Mouse (Mus musculus) hindbrain, embryonic 14.5 days (tissue): ENCODE data around the gene Olfr527. TPM values are rescaled to one million over a fixed set of nuclear protein-coding genes. Genes with fewer than 3 reads are reported as not detected.

Experiments used
- ATAC-seq: fragments of 200-750 bp; cut with Nextera tagmentation; 2 replicates; pipeline ENCODE4 v1.8.0; 2017; ENCODE audit warnings: moderate number of reproducible peaks, mild to moderate bottlenecking, moderate TSS enrichment, moderate library complexity; ENCODE audit not compliant: low FRiP score
- DNase-seq: peaks from one replicate; pipeline ENCODE4 v3.0.0-alpha.2; 2015; ENCODE audit warnings: low spot score
- H3K27ac ChIP-seq: fragments of 300-500 bp; sonication (generic); 2 replicates; pipeline ENCODE4 v1.5.1; 2014; ENCODE audit warnings: mild to moderate bottlenecking, moderate library complexity
- H3K27me3 ChIP-seq: fragments of 300-500 bp; sonication (generic); 2 replicates; pipeline ENCODE4 v1.6.1; 2014; ENCODE audit warnings: mild to moderate bottlenecking, low read length, mixed read lengths; ENCODE audit not compliant: control insufficient read depth, insufficient read depth
- H3K36me3 ChIP-seq: fragments of 300-500 bp; sonication (generic); replicated peaks from 2 replicates; pipeline ENCODE4 v1.6.1; 2014; ENCODE audit not compliant: control insufficient read depth, insufficient read depth
- H3K4me1 ChIP-seq: fragments of 300-500 bp; sonication (generic); replicated peaks from 2 replicates; pipeline ENCODE4 v1.6.1; 2014; ENCODE audit warnings: antibody characterized with exemption, low read length, mixed read lengths; ENCODE audit not compliant: control insufficient read depth, insufficient read depth
- H3K4me2 ChIP-seq: fragments of 300-500 bp; sonication (generic); replicated peaks from 2 replicates; pipeline ENCODE4 v1.6.1; 2014; ENCODE audit warnings: mild to moderate bottlenecking, moderate library complexity
- H3K4me3 ChIP-seq: fragments of 300-500 bp; sonication (generic); replicated peaks from 2 replicates; pipeline ENCODE4 v1.5.1; 2014; ENCODE audit warnings: mild to moderate bottlenecking, low read length
- H3K9ac ChIP-seq: fragments of 300-500 bp; sonication (generic); 2 replicates; pipeline ENCODE4 v1.6.1; 2014
- H3K9me3 ChIP-seq: fragments of 300-500 bp; sonication (generic); 2 replicates; pipeline ENCODE4 v1.6.1; 2016; ENCODE audit warnings: low read length; ENCODE audit not compliant: control insufficient read depth
- WGBS: fragments of 180-500 bp; shearing (Covaris S2); extraction: QIAGEN DNeasy Blood & Tissue Kit; methylation state at CpG from one replicate; pipeline ENCODE4 v1.1.7; 2014; 5-methylcytosine and 5-hydroxymethylcytosine counted together
- polyA plus RNA-seq: library from polyadenylated mRNA; unstranded; fragments of >200 nt; fragmentation: Nextera tagmentation; extraction: Ambion mirVana; gene quantifications from 2 replicates; pipeline ENCODE4 v1.2.1, GENCODE M21; 2014

The Olfr527 gene
- polyA plus RNA-seq: not detected in 2 replicates

GRCm38 (mm10) chr7:140333717-140334116 is at the start of gene Olfr527:
Olfr527 (plus strand) TSS chr7:140334017.
- H3K4me1 ChIP-seq: no peaks in the 10 kb centered on the region
- H3K36me3 ChIP-seq: no peaks in the 10 kb centered on the region
- H3K9me3 ChIP-seq: no peaks in the 10 kb centered on the region
- H3K4me2 ChIP-seq: no peak within 1 kb of the TSS
- DNase-seq: no peak
- H3K9ac ChIP-seq: no peak within 1 kb of the TSS
- no peak within 1 kb of the TSS for H3K27ac ChIP-seq
- no peak within 1 kb of the TSS for H3K4me3 ChIP-seq
- ATAC-seq: no peak
- WGBS: 77% methylated on average over 2 of the region's 2 CpGs
- H3K27me3 ChIP-seq: no peaks in the 10 kb centered on the region

- DNase-seq (no peak), ATAC-seq (no peak)
- Histone ChIP-seq H3K4me3 (no peak overlapping the region), H3K36me3 (no peaks in the 10 kb centered on the region), H3K9me3 (no peaks in the 10 kb centered on the region), H3K27me3 (no peaks in the 10 kb centered on the region), H3K27ac (no peak overlapping the region), H3K9ac (no peak overlapping the region), H3K4me2 (no peak overlapping the region), H3K4me1 (no peaks in the 10 kb centered on the region)
- 88% methylated on average over 9 of the region's 9 CpGs for WGBS
These were observed 38.1 kb upstream of the Olfr527 start for GRCm38 (mm10) chr7:140295746-140296145.

DNA sequence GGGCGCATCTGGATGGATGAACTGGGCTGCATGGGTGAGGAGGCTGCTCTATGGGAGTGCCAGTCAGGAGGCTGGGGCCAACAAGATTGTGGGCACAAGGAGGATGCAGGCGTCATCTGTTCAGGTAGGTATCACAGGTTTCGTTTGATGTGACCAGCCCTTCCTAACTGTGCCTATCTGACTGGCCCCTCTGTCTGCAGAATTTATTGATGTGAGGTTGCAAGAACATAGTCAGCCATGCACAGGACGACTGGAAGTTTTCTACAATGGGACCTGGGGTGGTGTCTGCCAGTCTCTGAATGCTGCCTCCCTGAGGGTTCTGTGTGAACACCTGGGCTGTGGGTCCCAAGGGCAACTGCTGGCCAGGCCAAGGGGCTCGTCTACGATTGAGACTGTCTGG is 36.9 kb upstream of the Olfr527 start:
- DNase-seq: no peak
- ATAC-seq: no peak
- no peaks in the 10 kb centered on the region for H3K4me1 ChIP-seq
- no peak overlapping the region for H3K4me2 ChIP-seq
- H3K4me3 ChIP-seq: no peak overlapping the region
- no peak overlapping the region for H3K27ac ChIP-seq
- H3K27me3 ChIP-seq: no peaks in the 10 kb centered on the region
- H3K9ac ChIP-seq: no peak overlapping the region
- no peaks in the 10 kb centered on the region for H3K36me3 ChIP-seq
- H3K9me3 ChIP-seq: no peaks in the 10 kb centered on the region
- WGBS: 79% methylated on average over 6 of the region's 6 CpGs

DNA sequence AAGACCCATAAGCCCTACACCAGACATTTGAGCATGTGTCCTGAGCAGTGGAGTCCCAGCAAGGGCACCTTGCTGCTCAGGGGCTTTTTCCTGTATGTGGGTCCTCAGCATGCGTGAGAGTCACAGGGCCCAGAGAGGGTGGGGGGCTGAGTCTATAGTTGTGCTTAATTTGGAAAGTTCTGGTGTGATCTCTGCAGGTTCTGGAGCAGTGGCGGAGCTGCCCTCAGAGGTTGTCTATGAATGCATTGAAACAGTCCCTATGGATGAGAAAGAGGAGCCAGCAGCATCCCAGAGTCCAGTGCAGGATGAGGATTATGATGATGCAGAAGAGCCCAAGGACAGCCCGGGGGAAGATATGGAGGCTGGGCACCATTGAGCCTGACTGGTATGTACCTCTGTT is 34.4 kb upstream of the Olfr527 start:
- no peaks in the 10 kb centered on the region for H3K36me3 ChIP-seq
- 94% methylated on average over 3 of the region's 3 CpGs for WGBS
- DNase-seq: no peak
- H3K27me3 ChIP-seq: no peaks in the 10 kb centered on the region
- no peak overlapping the region for H3K4me3 ChIP-seq
- H3K9ac ChIP-seq: no peak overlapping the region
- no peak overlapping the region for H3K4me2 ChIP-seq
- no peak for ATAC-seq
- no peaks in the 10 kb centered on the region for H3K9me3 ChIP-seq
- H3K4me1 ChIP-seq: no peaks in the 10 kb centered on the region
- no peak overlapping the region for H3K27ac ChIP-seq

DNA sequence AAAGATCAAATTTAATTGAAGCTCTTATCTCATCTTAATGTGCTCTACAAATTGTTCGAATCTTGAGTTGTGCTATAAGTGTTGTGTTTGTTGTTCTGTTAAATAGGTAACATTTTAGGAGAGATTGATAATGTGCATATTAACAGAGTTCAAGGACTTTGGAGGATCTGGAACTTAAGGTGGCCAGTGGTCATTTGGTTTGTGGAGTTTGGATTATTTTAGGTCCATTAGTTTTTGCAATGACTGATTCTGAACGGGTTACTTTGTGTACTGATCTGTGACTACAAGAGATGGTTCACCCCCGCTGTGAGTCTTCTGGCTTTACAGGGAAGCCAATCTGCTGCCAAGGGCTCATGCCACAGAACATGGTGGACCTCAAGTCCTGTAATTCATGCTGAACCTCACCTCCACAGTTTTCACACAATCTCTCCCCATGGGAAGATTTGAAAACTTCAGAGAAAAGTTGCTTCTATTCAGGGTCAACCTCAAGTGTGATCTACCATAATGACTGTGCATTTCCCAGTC is 13.9 kb upstream of the Olfr527 start:
- H3K9me3 ChIP-seq: no peaks in the 10 kb centered on the region
- DNase-seq (no peak), ATAC-seq (no peak)
- H3K4me1 ChIP-seq: no peaks in the 10 kb centered on the region
- 89% methylated on average over 3 of the region's 3 CpGs for WGBS
- H3K9ac ChIP-seq: no peak overlapping the region
- no peak overlapping the region for H3K4me2 ChIP-seq
- no peak overlapping the region for H3K27ac ChIP-seq
- no peaks in the 10 kb centered on the region for H3K27me3 ChIP-seq
- H3K4me3 ChIP-seq: no peak overlapping the region
- no peaks in the 10 kb centered on the region for H3K36me3 ChIP-seq

DNA sequence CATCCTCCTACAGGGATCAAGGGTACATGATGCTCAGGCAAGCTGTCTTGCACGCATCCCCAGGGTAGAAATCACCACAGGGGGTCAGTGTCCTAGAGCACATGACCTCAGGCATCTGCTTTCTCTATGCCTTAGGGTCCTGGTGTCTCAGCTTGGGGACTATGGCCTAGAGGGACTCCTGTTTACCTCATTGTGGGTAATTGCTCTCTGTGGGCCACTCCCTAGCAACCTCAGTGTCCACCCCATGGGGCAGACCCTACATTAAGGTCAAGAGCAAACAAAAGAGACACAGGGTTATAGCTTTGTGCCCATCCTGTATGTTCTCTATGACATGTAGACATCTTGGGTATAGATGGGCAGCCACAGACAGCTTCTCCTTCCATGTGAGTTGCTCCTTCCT is 13.3 kb upstream of the Olfr527 start, which contains the start of gene Olfr525:
Gene Olfr525 (plus strand): TSS at position 301 of the 400 bp plus-strand sequence.
- Histone ChIP-seq H3K4me2 (no peak within 1 kb of the TSS), H3K4me1 (no peaks in the 10 kb centered on the region), H3K27ac (no peak within 1 kb of the TSS), H3K9me3 (no peaks in the 10 kb centered on the region), H3K36me3 (no peaks in the 10 kb centered on the region), H3K27me3 (no peaks in the 10 kb centered on the region), H3K4me3 (no peak within 1 kb of the TSS), H3K9ac (no peak within 1 kb of the TSS)
- WGBS: 61% methylated on average over 1 of the region's 1 CpGs
- no peak for ATAC-seq
- no peak for DNase-seq

DNA sequence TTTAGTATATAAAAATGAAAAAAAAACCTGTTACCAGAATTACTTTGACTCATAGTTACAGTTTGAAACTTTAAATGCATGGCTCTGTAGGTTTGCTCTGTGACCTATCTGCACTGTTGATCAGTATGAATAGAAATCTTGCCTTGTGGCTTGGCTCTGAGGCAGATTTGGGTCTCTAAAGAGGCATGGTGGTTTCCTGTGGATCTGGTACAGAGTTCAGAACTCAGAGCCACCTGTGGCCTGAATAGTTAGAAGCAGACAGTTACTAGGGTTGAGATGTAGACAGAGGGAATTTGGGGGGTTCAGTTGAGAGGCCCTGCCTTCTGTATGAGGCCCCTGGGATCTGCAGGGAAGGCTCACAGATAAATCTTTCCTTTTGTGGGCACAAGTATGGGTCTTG is 12.7 kb upstream of the Olfr527 start:
- Histone ChIP-seq H3K27ac (no peak overlapping the region), H3K4me2 (no peak overlapping the region), H3K9me3 (no peaks in the 10 kb centered on the region), H3K36me3 (no peaks in the 10 kb centered on the region), H3K4me3 (no peak overlapping the region), H3K27me3 (no peaks in the 10 kb centered on the region), H3K4me1 (no peaks in the 10 kb centered on the region), H3K9ac (no peak overlapping the region)
- ATAC-seq (no peak), DNase-seq (no peak)

GRCm38 (mm10) chr7:140329766-140330304 is 4.0 kb upstream of the Olfr527 start:
- no peak for DNase-seq

GRCm38 (mm10) chr7:140361571-140361970 is 27.8 kb downstream of the Olfr527 start, which contains the start of gene Olfr60:
Olfr60 (minus strand) TSS chr7:140361671.
- no peak within 1 kb of the TSS for H3K27ac ChIP-seq
- H3K9ac ChIP-seq: no peak within 1 kb of the TSS
- H3K4me2 ChIP-seq: no peak within 1 kb of the TSS
- no peaks in the 10 kb centered on the region for H3K9me3 ChIP-seq
- no peak for ATAC-seq
- H3K4me1 ChIP-seq: no peaks in the 10 kb centered on the region
- no peak within 1 kb of the TSS for H3K4me3 ChIP-seq
- WGBS: 68% methylated on average over 3 of the region's 3 CpGs
- H3K36me3 ChIP-seq: no peaks in the 10 kb centered on the region
- DNase-seq: no peak
- H3K27me3 ChIP-seq: no peaks in the 10 kb centered on the region

More at GRCm38 (mm10) chr7:140329766-140330304, 4.0 kb upstream of the Olfr527 start:
- no peaks in the 10 kb centered on the region for H3K36me3 ChIP-seq
- ATAC-seq: no peak
- H3K9me3 ChIP-seq: no peaks in the 10 kb centered on the region
- H3K4me2 ChIP-seq: no peak overlapping the region
- H3K27ac ChIP-seq: no peak overlapping the region
- no peaks in the 10 kb centered on the region for H3K27me3 ChIP-seq
- WGBS: 47% methylated on average over 1 of the region's 1 CpGs
- H3K4me1 ChIP-seq: no peaks in the 10 kb centered on the region
- H3K4me3 ChIP-seq: no peak overlapping the region
- no peak overlapping the region for H3K9ac ChIP-seq

GRCm38 (mm10) chr7:140374300-140374699 is 40.5 kb downstream of the Olfr527 start:
- Histone ChIP-seq H3K36me3 (no peaks in the 10 kb centered on the region), H3K27ac (no peak overlapping the region), H3K27me3 (no peaks in the 10 kb centered on the region), H3K4me2 (no peak overlapping the region), H3K9me3 (no peaks in the 10 kb centered on the region), H3K4me1 (no peaks in the 10 kb centered on the region), H3K4me3 (no peak overlapping the region), H3K9ac (no peak overlapping the region)
- no peak for ATAC-seq
- no peak for DNase-seq
- WGBS: 80% methylated on average over 4 of the region's 4 CpGs
